Mouse (Mus musculus): ENCODE results near the gene Erbb2. TPM values are rescaled to one million over a fixed set of nuclear protein-coding genes. Genes with fewer than 3 reads are reported as not detected.

Gene Erbb2
- polyA plus RNA-seq, 1 experiment from 2014 or later, result 41.4 TPM

DNA sequence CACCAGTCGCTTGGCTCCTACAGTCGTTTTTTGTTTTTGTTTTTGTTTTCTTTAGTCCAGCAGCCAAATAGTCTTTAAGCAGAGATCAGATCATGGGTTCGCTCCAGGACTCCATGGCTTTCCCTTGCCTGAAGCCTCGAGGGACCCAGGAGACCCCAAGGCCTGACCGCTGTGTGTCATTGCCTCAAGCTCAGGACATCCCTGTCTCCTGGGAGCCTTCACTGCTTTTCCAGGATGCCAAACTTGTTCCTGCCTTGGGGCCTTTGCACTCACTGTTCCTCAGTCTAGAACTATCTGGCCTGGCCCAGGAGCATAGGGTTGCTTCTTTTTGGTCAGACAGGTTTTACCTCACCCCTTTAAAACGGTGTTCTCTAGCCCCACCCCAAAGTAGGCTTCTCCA is 5.6 kb upstream of the Erbb2 start:
- H3K4me1 ChIP-seq (replicated peaks; ENCODE audit: control insufficient read depth, insufficient read depth, low read length), result peaks cover 13% of the 10 kb centered on the region
- no peak overlapping the region for H3K27ac ChIP-seq (ENCODE audit: low read length)
- no peak for ATAC-seq (ENCODE audit: low read depth)
- no peak overlapping the region for H3K9ac ChIP-seq (ENCODE audit: low read length)
- 71% methylated on average over 6 of the region's 6 CpGs for WGBS
- no peak overlapping the region for H3K4me2 ChIP-seq (ENCODE audit: low read depth, low read length)
- no peaks in the 10 kb centered on the region for H3K9me3 ChIP-seq (ENCODE audit: control insufficient read depth, low read length)
- no peak overlapping the region for H3K4me3 ChIP-seq (ENCODE audit: low read length)
- H3K27me3 ChIP-seq (ENCODE audit: control insufficient read depth, insufficient read depth, low read depth, low read length), result no peaks in the 10 kb centered on the region
- no peaks in the 10 kb centered on the region for H3K36me3 ChIP-seq (ENCODE audit: control insufficient read depth, insufficient read depth, low read length)

- 38% methylated on average over 8 of the region's 8 CpGs for WGBS
- no peaks in the 10 kb centered on the region for H3K27me3 ChIP-seq (ENCODE audit: control insufficient read depth, insufficient read depth, low read depth, low read length)
- H3K4me3 ChIP-seq (ENCODE audit: low read length), result 0 out of 2 replicates have a peak overlapping the region, but pooled peaks have one; percentile 10
- H3K9me3 ChIP-seq (ENCODE audit: control insufficient read depth, low read length), result no peaks in the 10 kb centered on the region
- no peaks in the 10 kb centered on the region for H3K36me3 ChIP-seq (ENCODE audit: control insufficient read depth, insufficient read depth, low read length)
- H3K27ac ChIP-seq (ENCODE audit: low read length), result peak overlapping the region; percentile 26
- H3K9ac ChIP-seq (ENCODE audit: low read length), result peak overlapping the region; percentile 4
- H3K4me1 ChIP-seq (replicated peaks; ENCODE audit: control insufficient read depth, insufficient read depth, low read length), result peaks cover 23% of the 10 kb centered on the region
- peak; percentile 18; the same call in 1 of the 2 replicates for ATAC-seq (ENCODE audit: low read depth)
- peak overlapping the region; percentile 48 for H3K4me2 ChIP-seq (ENCODE audit: low read depth, low read length)
Measured at GRCm38 (mm10) chr11:98408872-98409271, 3.4 kb upstream of the Erbb2 start.

DNA sequence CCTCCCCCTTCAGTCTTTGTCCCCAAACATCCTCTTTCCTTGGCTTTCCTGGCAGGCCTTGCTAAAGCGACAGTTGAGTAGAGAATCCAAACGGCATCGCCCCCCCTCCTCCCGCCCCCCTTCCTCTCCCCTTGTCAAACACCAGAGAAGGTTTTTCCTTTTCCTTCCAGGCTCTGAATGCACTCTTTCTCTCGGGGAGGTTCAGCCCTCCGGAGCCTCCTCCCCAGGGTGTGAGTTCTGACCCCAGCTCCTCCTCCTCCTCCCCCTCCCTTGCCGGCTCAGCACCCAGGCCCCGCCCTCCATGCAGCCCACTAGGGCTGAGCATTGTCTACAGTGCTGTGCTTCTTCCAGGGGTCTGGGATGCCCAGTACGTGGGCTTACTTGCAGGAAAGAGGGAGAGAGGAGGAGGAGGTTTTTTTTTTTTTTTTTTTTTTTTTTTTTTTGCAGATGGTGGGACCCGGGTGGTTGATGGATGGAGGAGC is 2.9 kb upstream of the Erbb2 start:
- peaks cover 27% of the 10 kb centered on the region for H3K4me1 ChIP-seq (replicated peaks; ENCODE audit: control insufficient read depth, insufficient read depth, low read length)
- no peaks in the 10 kb centered on the region for H3K36me3 ChIP-seq (ENCODE audit: control insufficient read depth, insufficient read depth, low read length)
- H3K9ac ChIP-seq (ENCODE audit: low read length), result peak overlapping the region; percentile 4
- peak; percentile 61 for ATAC-seq (ENCODE audit: low read depth)
- 3% methylated on average over 9 of the region's 10 CpGs for WGBS
- H3K4me2 ChIP-seq (ENCODE audit: low read depth, low read length), result peak overlapping the region; percentile 48
- no peaks in the 10 kb centered on the region for H3K27me3 ChIP-seq (ENCODE audit: control insufficient read depth, insufficient read depth, low read depth, low read length)
- H3K27ac ChIP-seq (ENCODE audit: low read length), result peak overlapping the region; percentile 26
- H3K9me3 ChIP-seq (ENCODE audit: control insufficient read depth, low read length), result no peaks in the 10 kb centered on the region
- peak overlapping the region; percentile 10; the same call in 1 of the 2 replicates for H3K4me3 ChIP-seq (ENCODE audit: low read length)

- Histone ChIP-seq H3K36me3 (ENCODE audit: control insufficient read depth, insufficient read depth, low read length) (no peaks in the 10 kb centered on the region), H3K27me3 (ENCODE audit: control insufficient read depth, insufficient read depth, low read depth, low read length) (no peaks in the 10 kb centered on the region), H3K27ac (ENCODE audit: low read length) (peak overlapping the region; percentile 98), H3K4me3 (ENCODE audit: low read length) (peak overlapping the region; percentile 93), H3K9me3 (ENCODE audit: control insufficient read depth, low read length) (no peaks in the 10 kb centered on the region), H3K4me2 (ENCODE audit: low read depth, low read length) (peak overlapping the region; percentile 78), H3K4me1 (replicated peaks; ENCODE audit: control insufficient read depth, insufficient read depth, low read length) (peaks cover 36% of the 10 kb centered on the region), H3K9ac (ENCODE audit: low read length) (peak overlapping the region; percentile 97)
- WGBS, result under 1% methylated on average over 40 of the region's 40 CpGs
- ATAC-seq (ENCODE audit: low read depth), result peak; percentile 50
Measured at GRCm38 (mm10) chr11:98412797-98413301, 579 bp downstream of the Erbb2 start.

GRCm38 (mm10) chr11:98413731-98414130 is 1.5 kb downstream of the Erbb2 start:
- peak overlapping the region; percentile 97 for H3K9ac ChIP-seq (ENCODE audit: low read length)
- ATAC-seq (ENCODE audit: low read depth), result no peak
- WGBS, result 15% methylated on average over 7 of the region's 7 CpGs
- H3K27ac ChIP-seq (ENCODE audit: low read length), result no peak overlapping the region
- H3K36me3 ChIP-seq (ENCODE audit: control insufficient read depth, insufficient read depth, low read length), result no peaks in the 10 kb centered on the region
- peaks cover 43% of the 10 kb centered on the region for H3K4me1 ChIP-seq (replicated peaks; ENCODE audit: control insufficient read depth, insufficient read depth, low read length)
- H3K9me3 ChIP-seq (ENCODE audit: control insufficient read depth, low read length), result no peaks in the 10 kb centered on the region
- H3K4me2 ChIP-seq (ENCODE audit: low read depth, low read length), result peak overlapping the region; percentile 78
- no peaks in the 10 kb centered on the region for H3K27me3 ChIP-seq (ENCODE audit: control insufficient read depth, insufficient read depth, low read depth, low read length)
- peak overlapping the region; percentile 93 for H3K4me3 ChIP-seq (ENCODE audit: low read length)

DNA sequence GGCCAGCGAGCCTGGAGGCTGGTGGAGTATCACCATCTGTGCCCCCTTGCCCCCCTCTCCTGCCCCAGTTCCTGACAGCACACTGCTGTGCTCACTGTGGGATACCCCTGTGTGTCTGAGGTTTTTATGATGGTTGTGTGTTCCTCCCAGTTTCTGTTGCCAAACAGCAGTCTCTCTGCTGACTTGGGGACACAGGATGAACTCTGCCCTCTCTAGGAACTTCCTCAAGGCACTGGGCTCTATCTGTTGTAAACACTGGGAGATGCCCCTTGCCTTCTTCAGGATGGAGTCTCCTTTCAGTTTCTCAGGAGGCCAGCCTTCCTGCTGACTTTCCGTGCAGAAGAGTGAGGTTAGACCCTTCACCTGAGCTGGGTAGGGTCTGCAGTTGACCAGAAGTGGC is 1.9 kb downstream of the Erbb2 start:
- no peaks in the 10 kb centered on the region for H3K9me3 ChIP-seq (ENCODE audit: control insufficient read depth, low read length)
- H3K36me3 ChIP-seq (ENCODE audit: control insufficient read depth, insufficient read depth, low read length), result no peaks in the 10 kb centered on the region
- no peak overlapping the region for H3K27ac ChIP-seq (ENCODE audit: low read length)
- peak overlapping the region; percentile 78 for H3K4me2 ChIP-seq (ENCODE audit: low read depth, low read length)
- peak overlapping the region; percentile 97 for H3K9ac ChIP-seq (ENCODE audit: low read length)
- no peak for ATAC-seq (ENCODE audit: low read depth)
- H3K27me3 ChIP-seq (ENCODE audit: control insufficient read depth, insufficient read depth, low read depth, low read length), result no peaks in the 10 kb centered on the region
- H3K4me1 ChIP-seq (replicated peaks; ENCODE audit: control insufficient read depth, insufficient read depth, low read length), result peaks cover 41% of the 10 kb centered on the region
- 23% methylated on average over 2 of the region's 2 CpGs for WGBS
- peak overlapping the region; percentile 93 for H3K4me3 ChIP-seq (ENCODE audit: low read length)

- WGBS, result 67% methylated on average over 1 of the region's 1 CpGs
- Histone ChIP-seq H3K4me1 (replicated peaks; ENCODE audit: control insufficient read depth, insufficient read depth, low read length) (peaks cover 28% of the 10 kb centered on the region), H3K27me3 (ENCODE audit: control insufficient read depth, insufficient read depth, low read depth, low read length) (no peaks in the 10 kb centered on the region), H3K9ac (ENCODE audit: low read length) (no peak overlapping the region), H3K4me3 (ENCODE audit: low read length) (no peak overlapping the region), H3K36me3 (ENCODE audit: control insufficient read depth, insufficient read depth, low read length) (no peaks in the 10 kb centered on the region), H3K27ac (ENCODE audit: low read length) (no peak overlapping the region), H3K9me3 (ENCODE audit: control insufficient read depth, low read length) (no peaks in the 10 kb centered on the region), H3K4me2 (ENCODE audit: low read depth, low read length) (no peak overlapping the region)
- no peak for ATAC-seq (ENCODE audit: low read depth)
Measured at GRCm38 (mm10) chr11:98417074-98417473, 4.8 kb downstream of the Erbb2 start.

DNA sequence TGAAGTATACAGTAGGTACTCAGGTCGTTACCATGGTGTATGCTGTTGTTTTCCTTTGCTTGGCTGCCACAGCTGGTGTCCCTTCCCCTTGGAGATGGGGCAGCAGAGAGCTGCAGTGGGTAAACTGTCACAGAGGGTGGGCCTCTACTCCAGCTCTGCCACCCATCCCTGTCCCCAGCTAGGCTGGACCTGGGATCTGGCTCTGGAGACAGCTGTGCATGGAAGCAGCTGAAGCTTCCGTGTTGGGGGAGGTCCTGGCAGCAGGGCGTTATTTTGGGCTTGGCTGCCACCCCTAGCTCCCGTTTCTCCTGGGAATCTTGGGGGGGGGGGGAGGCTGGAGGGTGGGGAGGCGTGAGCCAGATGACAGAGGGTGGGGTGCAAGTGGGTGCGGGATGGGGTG is 6.0 kb downstream of the Erbb2 start:
- H3K27me3 ChIP-seq (ENCODE audit: control insufficient read depth, insufficient read depth, low read depth, low read length), result no peaks in the 10 kb centered on the region
- no peak overlapping the region; the same call in 1 of the 2 replicates for H3K9ac ChIP-seq (ENCODE audit: low read length)
- WGBS, result 42% methylated on average over 6 of the region's 6 CpGs
- H3K36me3 ChIP-seq (ENCODE audit: control insufficient read depth, insufficient read depth, low read length), result peaks cover 7% of the 10 kb centered on the region
- H3K4me3 ChIP-seq (ENCODE audit: low read length), result no peak overlapping the region
- no peak for ATAC-seq (ENCODE audit: low read depth)
- H3K4me1 ChIP-seq (replicated peaks; ENCODE audit: control insufficient read depth, insufficient read depth, low read length), result peaks cover 28% of the 10 kb centered on the region
- peak overlapping the region; percentile 6; the same call in 1 of the 2 replicates for H3K27ac ChIP-seq (ENCODE audit: low read length)
- no peaks in the 10 kb centered on the region for H3K9me3 ChIP-seq (ENCODE audit: control insufficient read depth, low read length)
- H3K4me2 ChIP-seq (ENCODE audit: low read depth, low read length), result no peak overlapping the region

- Histone ChIP-seq H3K27me3 (ENCODE audit: control insufficient read depth, insufficient read depth, low read depth, low read length) (no peaks in the 10 kb centered on the region), H3K36me3 (ENCODE audit: control insufficient read depth, insufficient read depth, low read length) (peaks cover 7% of the 10 kb centered on the region), H3K9me3 (ENCODE audit: control insufficient read depth, low read length) (no peaks in the 10 kb centered on the region), H3K4me1 (replicated peaks; ENCODE audit: control insufficient read depth, insufficient read depth, low read length) (peaks cover 21% of the 10 kb centered on the region), H3K27ac (ENCODE audit: low read length) (peak overlapping the region; percentile 52), H3K4me3 (ENCODE audit: low read length) (no peak overlapping the region), H3K9ac (ENCODE audit: low read length) (peak overlapping the region; percentile 13; the same call in 1 of the 2 replicates), H3K4me2 (ENCODE audit: low read depth, low read length) (no peak overlapping the region)
- ATAC-seq (ENCODE audit: low read depth), result peak; percentile 49
- WGBS, result 66% methylated on average over 10 of the region's 10 CpGs
Measured at GRCm38 (mm10) chr11:98418939-98419547, 6.8 kb downstream of the Erbb2 start.

Measured in lung, embryonic 16.5 days (tissue).